Mouse (Mus musculus) liver, embryonic 13.5 days (tissue): ENCODE data around the gene A830005F24Rik. TPM values are rescaled to one million over a fixed set of nuclear protein-coding genes. Genes with fewer than 3 reads are reported as not detected.
"Not testable (repeated sequence)": the region's sequence is repeated elsewhere in the genome, so short reads cannot be mapped to it uniquely, and the experiment has no call there.

Source experiments
- ATAC-seq: fragments of 200-750 bp; cut with Nextera tagmentation; 2 replicates; pipeline ENCODE4 v1.8.0; 2017; ENCODE audit warnings: low read depth, mild to moderate bottlenecking, moderate number of reproducible peaks, moderate library complexity
- DNase-seq: peaks from one replicate; pipeline ENCODE4 v3.0.0; 2022
- H3K27ac ChIP-seq: fragments of 300-500 bp; sonication (generic); 2 replicates; pipeline ENCODE4 v1.5.1; 2015; ENCODE audit warnings: moderate library complexity, mild to moderate bottlenecking, inconsistent platforms
- H3K27me3 ChIP-seq: fragments of 300-500 bp; sonication (generic); 2 replicates; pipeline ENCODE4 v1.6.1; 2015; ENCODE audit warnings: mild to moderate bottlenecking, inconsistent platforms
- H3K36me3 ChIP-seq: fragments of 300-500 bp; sonication (generic); 2 replicates; pipeline ENCODE4 v1.6.1; 2015; ENCODE audit warnings: mild to moderate bottlenecking, inconsistent platforms
- H3K4me1 ChIP-seq: fragments of 300-500 bp; sonication (generic); replicated peaks from 2 replicates; pipeline ENCODE4 v1.6.1; 2015; ENCODE audit warnings: inconsistent platforms
- H3K4me2 ChIP-seq: fragments of 300-500 bp; sonication (generic); 2 replicates; pipeline ENCODE4 v1.6.1; 2015; ENCODE audit warnings: inconsistent platforms, mild to moderate bottlenecking, moderate library complexity
- H3K4me3 ChIP-seq: fragments of 300-500 bp; sonication (generic); replicated peaks from 2 replicates; pipeline ENCODE4 v1.5.1; 2015; ENCODE audit warnings: mild to moderate bottlenecking, inconsistent platforms
- H3K9ac ChIP-seq: fragments of 300-500 bp; sonication (generic); 2 replicates; pipeline ENCODE4 v1.6.1; 2015; ENCODE audit warnings: mild to moderate bottlenecking, inconsistent platforms
- H3K9me3 ChIP-seq: fragments of 300-500 bp; sonication (generic); replicated peaks from 2 replicates; pipeline ENCODE4 v1.6.1; 2016; ENCODE audit warnings: inconsistent platforms
- WGBS: fragments of 180-500 bp; shearing (Covaris S2); methylation state at CpG from one replicate; pipeline ENCODE4 v1.1.7; 2015; ENCODE audit not compliant: insufficient replicate concordance; 5-methylcytosine and 5-hydroxymethylcytosine counted together
- polyA plus RNA-seq: library from polyadenylated mRNA; unstranded; fragments of >200 nt; fragmentation: Nextera tagmentation; extraction: Ambion mirVana; gene quantifications from 2 replicates; pipeline ENCODE4 v1.2.1, GENCODE M21; 2015

A830005F24Rik gene
- polyA plus RNA-seq, 1 experiment from 2014 or later, result 0.43 TPM

- Histone ChIP-seq H3K9ac (no peak overlapping the region), H3K4me2 (no peak overlapping the region), H3K4me3 (no peak overlapping the region), H3K27me3 (no peaks in the 10 kb centered on the region), H3K27ac (no peak overlapping the region), H3K4me1 (peaks cover 16% of the 10 kb centered on the region), H3K36me3 (no peaks in the 10 kb centered on the region), H3K9me3 (no peaks in the 10 kb centered on the region)
- DNase-seq, result no peak
- 68% methylated on average over 4 of the region's 4 CpGs for WGBS
- no peak for ATAC-seq
These were observed 2.5 kb downstream of the A830005F24Rik start for GRCm38 (mm10) chr13:48515861-48516260.

GRCm38 (mm10) chr13:48519122-48519521 lies 5.8 kb downstream of the A830005F24Rik start:
- not testable (repeated sequence) for H3K27me3 ChIP-seq, ATAC-seq, H3K36me3 ChIP-seq

GRCm38 (mm10) chr13:48525745-48526144 lies 12.4 kb downstream of the A830005F24Rik start:
- no peak overlapping the region for H3K4me2 ChIP-seq
- no peak overlapping the region for H3K4me3 ChIP-seq
- no peak overlapping the region for H3K27ac ChIP-seq
- no peaks in the 10 kb centered on the region; the same call in 1 of the 2 replicates for H3K27me3 ChIP-seq
- DNase-seq (no peak), ATAC-seq (no peak)
- H3K9me3 ChIP-seq, result no peaks in the 10 kb centered on the region
- no peaks in the 10 kb centered on the region for H3K36me3 ChIP-seq
- H3K9ac ChIP-seq, result no peak overlapping the region
- no peaks in the 10 kb centered on the region for H3K4me1 ChIP-seq
- 37% methylated on average over 5 of the region's 5 CpGs for WGBS

More at GRCm38 (mm10) chr13:48519122-48519521, 5.8 kb downstream of the A830005F24Rik start:
- H3K9ac ChIP-seq, H3K4me2 ChIP-seq, H3K4me1 ChIP-seq, H3K27ac ChIP-seq, H3K4me3 ChIP-seq, DNase-seq, H3K9me3 ChIP-seq: not testable (repeated sequence)

GRCm38 (mm10) chr13:48528123-48528871 lies 14.9 kb downstream of the A830005F24Rik start:
- Histone ChIP-seq H3K27me3 (no peaks in the 10 kb centered on the region; the same call in 1 of the 2 replicates), H3K4me1 (no peaks in the 10 kb centered on the region), H3K4me3 (no peak overlapping the region), H3K9me3 (no peaks in the 10 kb centered on the region), H3K9ac (no peak overlapping the region), H3K4me2 (no peak overlapping the region), H3K36me3 (no peaks in the 10 kb centered on the region; the same call in 1 of the 2 replicates), H3K27ac (no peak overlapping the region)
- DNase-seq, result peak; percentile 28
- no peak for ATAC-seq
- 50% methylated on average over 15 of the region's 15 CpGs for whole genome bisulfite sequencing

- 31% methylated on average over 2 of the region's 2 CpGs for WGBS
- Histone ChIP-seq H3K27me3 (no peaks in the 10 kb centered on the region; the same call in 1 of the 2 replicates), H3K9ac (no peak overlapping the region), H3K27ac (no peak overlapping the region), H3K4me2 (no peak overlapping the region), H3K4me3 (no peak overlapping the region), H3K36me3 (peaks cover 2% of the 10 kb centered on the region; the same call in 1 of the 2 replicates), H3K9me3 (no peaks in the 10 kb centered on the region), H3K4me1 (no peaks in the 10 kb centered on the region)
- DNase-seq, result no peak
- no peak for ATAC-seq
These were observed 15.7 kb downstream of the A830005F24Rik start for GRCm38 (mm10) chr13:48529028-48529427.

- no peak for DNase-seq
- Histone ChIP-seq H3K4me3 (no peak overlapping the region), H3K4me1 (no peaks in the 10 kb centered on the region), H3K9me3 (no peaks in the 10 kb centered on the region), H3K4me2 (no peak overlapping the region), H3K36me3 (peaks cover 11% of the 10 kb centered on the region), H3K9ac (no peak overlapping the region), H3K27me3 (no peaks in the 10 kb centered on the region), H3K27ac (no peak overlapping the region)
- no peak for ATAC-seq
- 54% methylated on average over 2 of the region's 2 CpGs for WGBS
These were observed 17.3 kb downstream of the A830005F24Rik start for GRCm38 (mm10) chr13:48530685-48531084.

GRCm38 (mm10) chr13:48531448-48531847 lies 18.1 kb downstream of the A830005F24Rik start:
- peaks cover 14% of the 10 kb centered on the region for H3K36me3 ChIP-seq
- H3K27ac ChIP-seq, result no peak overlapping the region
- DNase-seq (no peak), ATAC-seq (no peak)
- H3K9ac ChIP-seq, result no peak overlapping the region
- 55% methylated on average over 2 of the region's 2 CpGs for WGBS
- no peaks in the 10 kb centered on the region for H3K27me3 ChIP-seq
- no peak overlapping the region for H3K4me3 ChIP-seq
- H3K4me2 ChIP-seq, result no peak overlapping the region
- no peaks in the 10 kb centered on the region for H3K4me1 ChIP-seq
- H3K9me3 ChIP-seq, result no peaks in the 10 kb centered on the region

- no peak for ATAC-seq
- Histone ChIP-seq H3K9ac (no peak overlapping the region), H3K4me1 (no peaks in the 10 kb centered on the region), H3K27ac (no peak overlapping the region), H3K4me2 (no peak overlapping the region), H3K27me3 (no peaks in the 10 kb centered on the region), H3K36me3 (peaks cover 23% of the 10 kb centered on the region), H3K4me3 (no peak overlapping the region), H3K9me3 (no peaks in the 10 kb centered on the region)
- WGBS, result 77% methylated on average over 5 of the region's 5 CpGs
- DNase-seq, result no peak
These were observed 20.1 kb downstream of the A830005F24Rik start for GRCm38 (mm10) chr13:48533441-48533840.

- no peak overlapping the region for H3K9ac ChIP-seq
- ATAC-seq (no peak), DNase-seq (no peak)
- H3K36me3 ChIP-seq, result peaks cover 16% of the 10 kb centered on the region
- no peak overlapping the region for H3K4me3 ChIP-seq
- H3K4me1 ChIP-seq, result peaks cover 46% of the 10 kb centered on the region
- H3K4me2 ChIP-seq, result no peak overlapping the region
- no peaks in the 10 kb centered on the region for H3K9me3 ChIP-seq
- 11% methylated on average over 1 of the region's 1 CpGs for whole genome bisulfite sequencing
- H3K27ac ChIP-seq, result no peak overlapping the region
- no peaks in the 10 kb centered on the region for H3K27me3 ChIP-seq
These were observed 27.1 kb downstream of the A830005F24Rik start for GRCm38 (mm10) chr13:48540488-48540887.

GRCm38 (mm10) chr13:48544391-48544790 lies 31.0 kb downstream of the A830005F24Rik start:
- ATAC-seq (no peak), DNase-seq (no peak)
- Histone ChIP-seq H3K4me1 (peaks cover 51% of the 10 kb centered on the region), H3K27ac (peak overlapping the region; percentile 61), H3K27me3 (no peaks in the 10 kb centered on the region), H3K9ac (peak overlapping the region; percentile 99), H3K4me2 (peak overlapping the region; percentile 74), H3K9me3 (no peaks in the 10 kb centered on the region), H3K4me3 (peak overlapping the region; percentile 98), H3K36me3 (0 out of 2 replicates have a peak, but pooled peaks cover 4% of the 10 kb centered on the region)

- Histone ChIP-seq H3K9me3 (no peaks in the 10 kb centered on the region), H3K27me3 (no peaks in the 10 kb centered on the region), H3K4me1 (peaks cover 47% of the 10 kb centered on the region), H3K36me3 (0 out of 2 replicates have a peak, but pooled peaks cover 4% of the 10 kb centered on the region), H3K9ac (peak overlapping the region; percentile 99), H3K4me3 (peak overlapping the region; percentile 98), H3K27ac (peak overlapping the region; percentile 99), H3K4me2 (peak overlapping the region; percentile 74)
- no peak for ATAC-seq
- no peak for DNase-seq
- WGBS, result 16% methylated on average over 4 of the region's 4 CpGs
These were observed 31.5 kb downstream of the A830005F24Rik start for GRCm38 (mm10) chr13:48544867-48545266.
